Mouse (Mus musculus) midbrain, postnatal 0 days (tissue): ENCODE measurements around the gene Ola1. TPM values are rescaled to one million over a fixed set of nuclear protein-coding genes. Genes with fewer than 3 reads are reported as not detected.

Source experiments
- ATAC-seq: fragments of 200-750 bp; cut with Nextera tagmentation; 2 replicates; pipeline ENCODE4 v1.8.0; 2017; ENCODE audit warnings: moderate number of reproducible peaks, mild to moderate bottlenecking, moderate TSS enrichment, moderate library complexity; ENCODE audit not compliant: low FRiP score
- DNase-seq: peaks from one replicate; pipeline ENCODE4 v3.0.0-alpha.2; 2015; ENCODE audit warnings: low spot score
- H3K27ac ChIP-seq: fragments of 300-500 bp; sonication (generic); 2 replicates; pipeline ENCODE4 v1.5.1; 2014; ENCODE audit warnings: low read depth, mild to moderate bottlenecking, low read length, mixed read lengths
- H3K27me3 ChIP-seq: fragments of 300-500 bp; sonication (generic); 2 replicates; pipeline ENCODE4 v1.6.1; 2014; ENCODE audit warnings: low read length, control low read depth, mixed read lengths; ENCODE audit not compliant: insufficient read depth
- H3K36me3 ChIP-seq: fragments of 300-500 bp; sonication (generic); 2 replicates; pipeline ENCODE4 v1.6.1; 2014; ENCODE audit warnings: low read length, control low read depth, mixed read lengths; ENCODE audit not compliant: insufficient read depth
- H3K4me1 ChIP-seq: fragments of 300-500 bp; sonication (generic); 2 replicates; pipeline ENCODE4 v1.6.1; 2014; ENCODE audit warnings: mild to moderate bottlenecking, control low read depth, antibody characterized with exemption, low read length, mixed read lengths; ENCODE audit not compliant: insufficient read depth
- H3K4me2 ChIP-seq: fragments of 300-500 bp; sonication (generic); 2 replicates; pipeline ENCODE4 v1.6.1; 2014; ENCODE audit warnings: low read depth, mild to moderate bottlenecking, low read length, mixed read lengths; ENCODE audit not compliant: poor library complexity, severe bottlenecking
- H3K4me3 ChIP-seq: fragments of 300-500 bp; sonication (generic); 2 replicates; pipeline ENCODE4 v1.5.1; 2014; ENCODE audit warnings: low read depth, mild to moderate bottlenecking, low read length, moderate library complexity
- H3K9ac ChIP-seq: fragments of 300-500 bp; sonication (generic); replicated peaks from 2 replicates; pipeline ENCODE4 v1.6.1; 2014; ENCODE audit warnings: mild to moderate bottlenecking, low read length, moderate library complexity, mixed read lengths; ENCODE audit not compliant: poor library complexity, severe bottlenecking
- H3K9me3 ChIP-seq: fragments of 300-500 bp; sonication (generic); 2 replicates; pipeline ENCODE4 v1.6.1; 2016; ENCODE audit warnings: low read length, control low read depth
- CTCF ChIP-seq: IDR thresholded peaks from 2 replicates; pipeline ENCODE4 v1.5.1; 2016; ENCODE audit warnings: antibody characterized with exemption, mild to moderate bottlenecking
- WGBS: fragments of 180-500 bp; shearing (Covaris S2); extraction: QIAGEN DNeasy Blood & Tissue Kit; methylation state at CpG from one replicate; pipeline ENCODE4 v1.1.7; 2014; 5-methylcytosine and 5-hydroxymethylcytosine counted together
- polyA plus RNA-seq: library from polyadenylated mRNA; unstranded; fragments of >200 nt; fragmentation: Nextera tagmentation; extraction: Ambion mirVana; gene quantifications from 2 replicates; pipeline ENCODE4 v1.2.1, GENCODE M21; 2015
- total RNA-seq: library from RNA; depleted of rRNA; stranded (reverse); fragments of >200 nt; gene quantifications from 2 replicates; pipeline ENCODE4 v1.2.3, GENCODE M21; 2014

Gene Ola1
- total and polyA plus RNA-seq, 2 experiments from 2014 or later = 50.2 to 91.7 TPM

DNA sequence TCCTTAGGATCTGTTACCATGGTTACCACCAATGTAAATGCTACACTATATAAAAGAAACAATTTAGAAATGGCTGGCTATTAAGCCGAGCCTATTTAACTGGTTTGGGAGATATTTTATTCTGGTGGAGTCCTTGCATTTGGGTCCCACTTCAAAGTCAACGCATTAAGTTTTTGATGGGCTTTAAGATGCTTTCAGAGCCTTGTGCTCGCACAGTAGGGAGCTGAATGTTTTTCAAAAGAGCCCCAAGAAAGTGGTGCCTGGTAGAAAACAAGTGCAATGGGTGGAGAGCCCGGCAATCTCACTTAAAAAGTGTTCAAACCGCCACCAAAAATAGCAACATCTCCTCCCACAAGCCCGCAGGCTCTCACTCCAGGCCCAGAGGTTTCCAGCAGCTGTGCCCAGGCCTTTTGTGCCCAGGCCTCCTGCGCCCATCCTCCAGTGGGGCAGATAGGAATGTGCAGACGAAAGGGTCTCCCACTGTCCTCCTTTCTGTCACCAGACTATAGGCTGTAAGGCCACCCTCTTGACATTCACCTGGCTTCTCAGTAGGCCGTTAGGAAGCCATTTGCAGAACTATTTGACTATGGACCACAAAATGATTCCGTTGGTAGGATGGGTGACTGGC is 148.2 kb downstream of the Ola1 start:
- WGBS = 45% methylated on average over 10 of the region's 10 CpGs
- ATAC-seq (no peak), DNase-seq (no peak)
- H3K27me3 ChIP-seq = no peaks in the 10 kb centered on the region; the same call in 1 of the 2 replicates
- H3K9me3 ChIP-seq = no peaks in the 10 kb centered on the region
- no peak overlapping the region for H3K4me3 ChIP-seq
- TF ChIP-seq CTCF = no peak
- H3K9ac ChIP-seq = no peak overlapping the region
- no peaks in the 10 kb centered on the region for H3K36me3 ChIP-seq
- no peak overlapping the region for H3K4me2 ChIP-seq
- H3K4me1 ChIP-seq = no peaks in the 10 kb centered on the region
- H3K27ac ChIP-seq = no peak overlapping the region

DNA sequence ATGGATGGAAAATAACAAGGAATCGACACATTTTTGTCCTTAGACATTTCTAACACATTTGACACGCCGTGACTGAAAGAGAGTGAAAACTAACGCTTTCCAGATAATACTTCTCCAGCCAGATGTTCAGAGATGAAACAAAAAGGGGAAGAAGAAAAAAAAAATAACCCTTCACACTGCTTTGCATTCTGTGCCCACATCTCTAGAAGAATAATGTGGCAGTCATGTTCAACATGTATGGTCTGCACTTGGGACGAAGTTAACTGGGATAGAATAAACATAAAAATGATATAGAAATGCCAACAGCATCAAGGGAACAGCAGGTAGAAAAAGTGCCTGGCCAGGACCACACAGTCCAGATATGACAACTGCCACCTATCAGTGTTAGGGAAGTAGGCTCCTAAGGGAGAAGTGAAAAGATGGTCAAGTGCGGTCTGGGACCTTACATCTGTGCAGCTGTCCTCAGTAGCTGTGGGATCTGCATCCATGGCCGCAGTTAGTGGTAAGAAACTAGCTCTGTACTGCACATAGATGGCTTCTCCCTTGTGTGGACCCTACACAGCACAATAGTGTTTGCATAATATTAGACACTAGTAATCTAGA is 149.4 kb downstream of the Ola1 start:
- no peak for TF ChIP-seq CTCF
- Histone ChIP-seq H3K27me3 (no peaks in the 10 kb centered on the region; the same call in 1 of the 2 replicates), H3K9me3 (no peaks in the 10 kb centered on the region), H3K4me1 (no peaks in the 10 kb centered on the region), H3K4me2 (no peak overlapping the region), H3K9ac (no peak overlapping the region), H3K36me3 (no peaks in the 10 kb centered on the region), H3K27ac (no peak overlapping the region), H3K4me3 (no peak overlapping the region)
- 93% methylated on average over 7 of the region's 7 CpGs for WGBS
- no peak for DNase-seq
- no peak for ATAC-seq

DNA sequence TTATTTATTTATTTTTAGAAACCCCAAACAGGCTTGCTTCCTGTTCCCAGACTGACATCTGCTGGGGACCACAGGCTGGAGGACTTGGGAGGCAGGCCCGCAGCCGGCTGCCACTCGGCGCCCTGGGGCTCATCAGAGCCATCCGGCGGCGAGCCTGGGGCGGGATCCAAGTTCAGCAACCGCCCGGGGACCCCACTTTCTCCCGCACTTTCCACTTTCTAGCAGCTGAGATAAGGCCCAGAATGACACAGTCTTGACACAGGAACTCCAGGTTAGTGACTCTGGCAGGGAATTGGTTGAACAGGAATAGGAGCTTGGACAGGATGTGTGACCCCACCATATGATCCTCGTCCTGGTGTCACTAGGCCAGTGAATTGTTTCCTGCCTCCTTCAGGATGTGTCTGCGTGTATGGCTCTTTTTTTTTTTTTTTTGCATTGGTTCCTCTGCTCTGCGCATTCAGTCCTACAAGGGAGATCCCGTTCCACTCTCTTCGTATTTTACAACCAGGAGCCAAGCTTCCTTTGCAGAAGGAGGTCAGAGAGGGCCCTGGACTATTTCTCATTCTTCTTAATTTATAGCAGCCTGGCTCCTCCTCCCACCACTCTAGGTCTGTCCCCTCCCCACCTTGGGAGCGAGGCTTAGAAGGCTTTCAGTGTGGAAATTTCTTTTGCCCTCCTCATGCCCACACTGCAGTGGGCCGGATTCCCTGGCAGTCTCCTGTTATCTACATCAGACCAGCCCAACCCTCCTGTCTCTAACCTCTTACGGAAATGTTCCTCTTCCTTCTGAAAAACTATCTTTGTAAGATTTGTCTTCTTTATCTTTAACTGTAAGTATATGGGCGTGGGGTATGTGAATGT is 152.2 kb downstream of the Ola1 start:
- TF ChIP-seq CTCF = 0 out of 2 replicates have a peak, but pooled peaks have one; percentile 24
- ATAC-seq (no peak), DNase-seq (no peak)
- Histone ChIP-seq H3K4me3 (no peak overlapping the region), H3K27me3 (no peaks in the 10 kb centered on the region; the same call in 1 of the 2 replicates), H3K9ac (no peak overlapping the region), H3K27ac (no peak overlapping the region), H3K9me3 (no peaks in the 10 kb centered on the region), H3K4me1 (no peaks in the 10 kb centered on the region), H3K4me2 (no peak overlapping the region), H3K36me3 (no peaks in the 10 kb centered on the region)
- 42% methylated on average over 20 of the region's 20 CpGs for WGBS

DNA sequence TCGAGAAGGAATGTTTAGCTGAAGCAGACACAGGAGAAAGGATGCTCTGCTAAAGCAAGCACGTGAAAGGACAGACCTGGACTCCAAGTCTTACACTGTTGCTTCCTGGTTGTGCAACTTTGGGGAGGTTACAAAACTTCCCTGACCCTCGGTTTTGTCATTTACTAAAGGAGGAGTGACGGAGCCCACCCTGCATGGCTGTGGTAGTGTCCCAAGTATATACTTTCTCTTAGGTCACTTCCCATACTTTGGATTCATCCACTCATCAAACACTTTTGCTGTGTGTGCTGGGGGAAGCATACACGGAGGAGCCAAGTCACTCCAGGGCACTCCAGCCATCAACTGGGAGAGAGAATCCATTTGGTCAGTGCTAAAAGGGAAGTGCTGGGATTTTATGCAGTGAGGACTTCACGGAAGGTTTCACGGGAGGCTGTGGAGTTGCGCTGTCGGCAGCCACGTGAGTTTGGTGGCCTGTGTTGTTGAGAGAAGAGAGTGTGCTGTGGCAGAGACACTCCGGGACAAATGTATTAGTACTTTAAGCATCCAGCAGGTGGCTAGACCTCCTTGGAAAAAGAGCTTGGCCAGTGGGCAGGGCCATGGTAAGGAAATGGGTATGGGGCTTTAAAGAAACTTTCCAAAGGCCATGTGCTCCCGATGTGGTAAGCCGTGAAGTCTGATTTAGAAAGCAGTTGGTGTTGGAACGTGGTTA is 154.7 kb downstream of the Ola1 start:
- Histone ChIP-seq H3K27me3 (no peaks in the 10 kb centered on the region; the same call in 1 of the 2 replicates), H3K9ac (no peak overlapping the region), H3K27ac (no peak overlapping the region), H3K4me2 (no peak overlapping the region), H3K36me3 (no peaks in the 10 kb centered on the region), H3K4me1 (no peaks in the 10 kb centered on the region), H3K9me3 (no peaks in the 10 kb centered on the region), H3K4me3 (no peak overlapping the region)
- 79% methylated on average over 14 of the region's 14 CpGs for WGBS
- ATAC-seq = no peak
- peak; percentile 19; the same call in 1 of the 2 replicates for TF ChIP-seq CTCF
- DNase-seq = no peak

DNA sequence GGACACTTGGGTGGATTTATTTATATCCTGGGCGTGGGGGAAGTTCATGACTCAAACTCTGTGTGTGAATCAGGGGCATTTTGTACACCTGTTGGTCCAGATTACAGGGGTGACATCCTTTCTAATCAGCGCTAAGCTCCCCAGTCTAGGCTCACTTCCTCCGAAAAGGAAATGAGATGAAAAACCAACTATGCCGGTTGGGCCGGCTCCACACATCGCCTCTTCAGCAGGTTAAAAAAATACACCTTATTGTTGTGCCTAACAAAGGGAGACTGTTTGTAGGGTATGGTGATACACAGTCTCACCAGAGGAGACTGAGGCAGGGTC is 158.5 kb downstream of the Ola1 start:
- no peak overlapping the region for H3K9ac ChIP-seq
- no peaks in the 10 kb centered on the region for H3K9me3 ChIP-seq
- H3K4me2 ChIP-seq = no peak overlapping the region
- TF ChIP-seq CTCF = no peak
- ATAC-seq (no peak), DNase-seq (no peak)
- H3K27me3 ChIP-seq = no peaks in the 10 kb centered on the region
- WGBS = 85% methylated on average over 6 of the region's 6 CpGs
- H3K4me1 ChIP-seq = no peaks in the 10 kb centered on the region
- no peaks in the 10 kb centered on the region for H3K36me3 ChIP-seq
- H3K27ac ChIP-seq = no peak overlapping the region
- no peak overlapping the region for H3K4me3 ChIP-seq
